Mouse (Mus musculus): ENCODE results near the gene 1700088E04Rik.

1700088E04Rik gene

GRCm38 (mm10) chr15:79140866-79141565 is at the start of gene 1700088E04Rik, which contains the start of gene Polr2f:
Gene 1700088E04Rik (minus strand): TSS chr15:79141253.
Gene Polr2f (plus strand): TSS chr15:79141009.
- DNase-seq (ENCODE audit: low read depth, low spot score) = peak; percentile 96

GRCm38 (mm10) chr15:79187819-79188218 is 46.8 kb upstream of the 1700088E04Rik start:
- no peak for DNase-seq (ENCODE audit: low read depth, low spot score)

- no peak for DNase-seq (ENCODE audit: low read depth, low spot score)
Measured at GRCm38 (mm10) chr15:79185213-79185612, 44.2 kb upstream of the 1700088E04Rik start.

GRCm38 (mm10) chr15:79176905-79177304 is 35.9 kb upstream of the 1700088E04Rik start:
- DNase-seq (ENCODE audit: low read depth, low spot score) = no peak

- DNase-seq (ENCODE audit: low read depth, low spot score) = no peak
Measured at GRCm38 (mm10) chr15:79166712-79167111, 25.7 kb upstream of the 1700088E04Rik start.

GRCm38 (mm10) chr15:79165140-79165539 is 24.1 kb upstream of the 1700088E04Rik start, which contains the start of gene Sox10:
Gene Sox10 (minus strand): TSS chr15:79165240.
- DNase-seq (ENCODE audit: low read depth, low spot score) = no peak

- DNase-seq (ENCODE audit: low read depth, low spot score) = no peak
Measured at GRCm38 (mm10) chr15:79164251-79164650, 23.2 kb upstream of the 1700088E04Rik start.

GRCm38 (mm10) chr15:79162822-79163221 is 21.8 kb upstream of the 1700088E04Rik start:
- DNase-seq (ENCODE audit: low read depth, low spot score) = no peak

- no peak for DNase-seq (ENCODE audit: low read depth, low spot score)
Measured at GRCm38 (mm10) chr15:79162301-79162700, 21.2 kb upstream of the 1700088E04Rik start.

GRCm38 (mm10) chr15:79155572-79155971 is 14.5 kb upstream of the 1700088E04Rik start:
- no peak for DNase-seq (ENCODE audit: low read depth, low spot score)

- no peak for DNase-seq (ENCODE audit: low read depth, low spot score)
Measured at GRCm38 (mm10) chr15:79152709-79153108, 11.7 kb upstream of the 1700088E04Rik start.

GRCm38 (mm10) chr15:79151881-79152280 is 10.8 kb upstream of the 1700088E04Rik start:
- no peak for DNase-seq (ENCODE audit: low read depth, low spot score)

- peak; percentile 77 for DNase-seq (ENCODE audit: low read depth, low spot score)
Measured at GRCm38 (mm10) chr15:79148533-79148932, 7.5 kb upstream of the 1700088E04Rik start.

- DNase-seq (ENCODE audit: low read depth, low spot score) = no peak
Measured at GRCm38 (mm10) chr15:79145522-79145921, 4.5 kb upstream of the 1700088E04Rik start.

GRCm38 (mm10) chr15:79144021-79144420 is 3.0 kb upstream of the 1700088E04Rik start:
- DNase-seq (ENCODE audit: low read depth, low spot score) = no peak

GRCm38 (mm10) chr15:79143316-79143715 is 2.3 kb upstream of the 1700088E04Rik start:
- no peak for DNase-seq (ENCODE audit: low read depth, low spot score)

GRCm38 (mm10) chr15:79141566-79141917 is 489 bp upstream of the 1700088E04Rik start:
- no peak for DNase-seq (ENCODE audit: low read depth, low spot score)

- DNase-seq (ENCODE audit: low read depth, low spot score) = no peak
Measured at GRCm38 (mm10) chr15:79139640-79140039, 1.4 kb downstream of the 1700088E04Rik start.

- DNase-seq (ENCODE audit: low read depth, low spot score) = no peak
Measured at GRCm38 (mm10) chr15:79135783-79136575, 5.1 kb downstream of the 1700088E04Rik start.

GRCm38 (mm10) chr15:79135332-79135731 is 5.7 kb downstream of the 1700088E04Rik start:
- DNase-seq (ENCODE audit: low read depth, low spot score) = no peak

- no peak for DNase-seq (ENCODE audit: low read depth, low spot score)
Measured at GRCm38 (mm10) chr15:79134496-79135270, 6.4 kb downstream of the 1700088E04Rik start.

GRCm38 (mm10) chr15:79133191-79133661 is 7.8 kb downstream of the 1700088E04Rik start:
- DNase-seq (ENCODE audit: low read depth, low spot score) = no peak
